Mouse (Mus musculus) lung, embryonic 15.5 days (tissue): ENCODE data around the gene Ankrd49. TPM values are rescaled to one million over a fixed set of nuclear protein-coding genes. Genes with fewer than 3 reads are reported as not detected.

Source experiments
- ATAC-seq: fragments of 200-750 bp; cut with Nextera tagmentation; 2 replicates; pipeline ENCODE4 v1.8.0; 2017; ENCODE audit warnings: moderate number of reproducible peaks, borderline replicate concordance; ENCODE audit not compliant: low FRiP score, low TSS enrichment; ENCODE audit errors: extremely low read depth
- H3K27ac ChIP-seq: fragments of 300-500 bp; sonication (generic); 2 replicates; pipeline ENCODE4 v1.5.1; 2015; ENCODE audit warnings: moderate library complexity, mild to moderate bottlenecking, inconsistent platforms
- H3K27me3 ChIP-seq: fragments of 300-500 bp; sonication (generic); 2 replicates; pipeline ENCODE4 v1.6.1; 2015; ENCODE audit warnings: inconsistent platforms
- H3K36me3 ChIP-seq: fragments of 300-500 bp; sonication (generic); 2 replicates; pipeline ENCODE4 v1.6.1; 2015; ENCODE audit warnings: inconsistent platforms
- H3K4me1 ChIP-seq: fragments of 300-500 bp; sonication (generic); 2 replicates; pipeline ENCODE4 v1.6.1; 2015; ENCODE audit warnings: inconsistent platforms
- H3K4me2 ChIP-seq: fragments of 300-500 bp; sonication (generic); 2 replicates; pipeline ENCODE4 v1.6.1; 2015; ENCODE audit warnings: inconsistent platforms, mild to moderate bottlenecking, moderate library complexity
- H3K4me3 ChIP-seq: fragments of 300-500 bp; sonication (generic); 2 replicates; pipeline ENCODE4 v1.5.1; 2015; ENCODE audit warnings: mild to moderate bottlenecking, inconsistent platforms
- H3K9ac ChIP-seq: fragments of 300-500 bp; sonication (generic); 2 replicates; pipeline ENCODE4 v1.6.1; 2015; ENCODE audit warnings: inconsistent platforms
- H3K9me3 ChIP-seq: fragments of 300-500 bp; sonication (generic); 2 replicates; pipeline ENCODE4 v1.6.1; 2016; ENCODE audit warnings: inconsistent platforms
- WGBS: fragments of 180-500 bp; shearing (Covaris S2); methylation state at CpG from one replicate; pipeline ENCODE4 v1.1.7; 2015; 5-methylcytosine and 5-hydroxymethylcytosine counted together
- polyA plus RNA-seq: library from polyadenylated mRNA; unstranded; fragments of >200 nt; fragmentation: Nextera tagmentation; extraction: Ambion mirVana; gene quantifications from 2 replicates; pipeline ENCODE4 v1.2.1, GENCODE M21; 2015

Gene Ankrd49
- polyA plus RNA-seq, 1 experiment from 2014 or later, result 36.1 TPM

- 48% methylated on average over 4 of the region's 4 CpGs for WGBS
These were observed 45.0 kb downstream of the Ankrd49 start for GRCm38 (mm10) chr9:14739498-14740150.

DNA sequence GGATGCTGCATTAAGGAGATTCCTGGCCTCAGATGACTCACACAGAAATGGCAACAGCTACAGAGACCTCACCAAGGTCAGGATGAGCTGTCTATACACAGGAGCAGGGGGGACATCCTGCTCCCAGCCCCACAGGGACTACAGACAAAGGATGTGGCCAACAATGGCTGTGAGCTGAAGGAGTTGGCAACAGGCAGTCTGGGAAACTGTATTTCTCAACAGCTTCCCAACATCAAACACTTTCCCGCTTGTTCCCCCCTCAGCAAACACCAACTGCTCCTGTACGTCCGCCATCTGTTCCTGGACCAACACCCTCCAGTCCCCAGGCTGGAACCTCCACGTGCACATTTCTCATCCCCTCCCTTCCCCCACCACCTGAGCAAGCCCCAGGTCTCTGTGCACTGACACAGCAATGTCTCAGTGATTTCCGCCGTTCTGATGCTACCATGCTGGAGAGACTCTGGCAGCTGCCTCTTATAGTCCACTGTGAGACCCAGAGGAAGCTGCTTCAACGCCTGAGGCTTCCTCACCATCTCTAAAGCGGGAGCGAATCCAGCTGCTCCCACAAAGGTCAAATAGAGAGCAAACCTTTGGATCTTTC is 53.6 kb downstream of the Ankrd49 start:
- Histone ChIP-seq H3K36me3 (no peaks in the 10 kb centered on the region), H3K9ac (no peak overlapping the region), H3K9me3 (no peaks in the 10 kb centered on the region), H3K27ac (no peak overlapping the region), H3K27me3 (no peaks in the 10 kb centered on the region), H3K4me3 (no peak overlapping the region), H3K4me2 (no peak overlapping the region), H3K4me1 (0 out of 2 replicates have a peak, but pooled peaks cover 7% of the 10 kb centered on the region)
- ATAC-seq, result peak; percentile 67
- 13% methylated on average over 9 of the region's 9 CpGs for WGBS

More at GRCm38 (mm10) chr9:14739498-14740150, 45.0 kb downstream of the Ankrd49 start:
- Histone ChIP-seq H3K9ac (no peak overlapping the region), H3K4me2 (no peak overlapping the region), H3K36me3 (no peaks in the 10 kb centered on the region), H3K4me3 (no peak overlapping the region), H3K4me1 (no peaks in the 10 kb centered on the region), H3K9me3 (no peaks in the 10 kb centered on the region), H3K27ac (no peak overlapping the region), H3K27me3 (no peaks in the 10 kb centered on the region)
- ATAC-seq, result no peak

Other genes starting within 250 kb of the Ankrd49 start
- 17.7 and 19.1 TPM in 2 replicates for gene Amotl1, start 139.8 kb downstream of the Ankrd49 start, polyA plus RNA-seq
- 0.23 and 0.25 TPM in 2 replicates for gene Piwil4, start 44.1 kb downstream of the Ankrd49 start, polyA plus RNA-seq
- 2.9 and 3.6 TPM in 2 replicates for gene Fut4, start 32.5 kb downstream of the Ankrd49 start, polyA plus RNA-seq
- gene 1700012B09Rik, start 13.8 kb downstream of the Ankrd49 start, polyA plus RNA-seq, result 2.5 and 3.4 TPM in 2 replicates
- gene Mre11a, start 202 bp downstream of the Ankrd49 start, polyA plus RNA-seq, result 28.0 and 28.7 TPM in 2 replicates
- gene Gpr83, start 75.4 kb upstream of the Ankrd49 start, polyA plus RNA-seq, result 0.16 and 0.91 TPM in 2 replicates
- 0.66 TPM in 1 of 2 replicates, not detected in the other for gene Izumo1r, start 119.1 kb upstream of the Ankrd49 start, polyA plus RNA-seq